Mouse (Mus musculus): ENCODE results near the gene Cd68. TPM values are rescaled to one million over a fixed set of nuclear protein-coding genes. Genes with fewer than 3 reads are reported as not detected.

Gene Cd68
- polyA plus RNA-seq, 1 experiment: 3.7 TPM

DNA sequence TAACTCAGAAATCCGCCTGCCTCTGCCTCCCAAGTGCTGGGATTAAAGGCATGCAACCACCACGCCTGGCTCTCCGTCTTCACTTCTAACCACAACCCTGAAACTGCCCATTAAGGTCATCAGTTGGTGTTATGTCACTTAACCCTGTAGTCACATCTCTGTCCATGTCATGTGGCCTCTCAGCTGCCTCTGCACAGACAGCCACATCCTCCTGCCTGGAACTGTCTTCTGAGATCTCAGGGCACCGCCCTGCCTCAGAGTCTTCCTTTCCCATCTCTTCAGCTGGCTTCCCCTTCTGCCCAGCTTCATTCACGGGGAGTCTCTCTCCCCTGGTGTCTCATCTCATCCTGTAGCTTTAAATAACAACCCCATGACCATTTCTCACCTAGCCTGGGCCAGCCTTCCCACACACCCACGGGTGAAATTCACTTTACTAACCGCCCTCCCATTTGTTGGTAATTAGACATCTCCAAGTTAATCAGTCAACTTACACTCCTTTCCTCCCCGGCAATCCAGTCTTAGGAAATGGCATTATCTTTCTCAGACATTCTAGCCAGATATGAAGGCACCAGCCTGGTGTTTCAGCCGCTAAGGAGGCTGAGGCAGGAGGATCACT is 26.4 kb upstream of the Cd68 start:
- no peak for DNase-seq
- H3K27ac ChIP-seq (ENCODE audit: insufficient read depth, low read length): no peak overlapping the region
- peaks cover 5% of the 10 kb centered on the region; the same call in 1 of the 2 replicates for H3K4me1 ChIP-seq (ENCODE audit: control insufficient read depth, insufficient read depth, low read length)
- no peak overlapping the region for H3K4me3 ChIP-seq (replicated peaks; ENCODE audit: insufficient read depth, low read depth, low read length)
- 82% methylated on average over 9 of the region's 9 CpGs for WGBS
- TF ChIP-seq POLR2A (IDR thresholded peaks at IDR 0.05; ENCODE audit: borderline replicate concordance, insufficient read depth, low read length) (no peak), CTCF (IDR thresholded peaks at IDR 0.05; ENCODE audit: borderline replicate concordance, insufficient read depth, low read depth, low read length) (no peak)
- no peaks in the 10 kb centered on the region for H3K27me3 ChIP-seq (ENCODE audit: control insufficient read depth, insufficient read depth, low read length)

DNA sequence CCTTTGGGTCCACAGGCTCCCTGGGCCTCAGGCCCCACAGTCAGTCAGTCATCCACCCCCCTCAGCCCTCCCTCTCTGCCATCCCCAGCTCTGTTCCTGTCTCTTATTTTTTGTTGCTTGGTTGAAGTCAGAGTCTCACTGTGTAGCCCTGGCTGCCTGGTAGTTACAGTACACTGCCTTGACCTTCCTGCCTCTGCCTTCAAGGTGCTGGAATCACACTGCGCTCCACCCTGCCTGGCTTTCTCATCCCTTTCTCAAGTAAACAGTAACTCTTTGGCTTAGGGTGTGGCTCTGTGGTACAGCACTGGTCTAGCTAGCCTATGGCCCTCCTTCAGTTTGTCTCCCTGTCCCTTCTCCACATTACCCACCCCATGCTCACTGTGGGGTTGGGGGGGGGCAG is 23.9 kb upstream of the Cd68 start:
- H3K27ac ChIP-seq (ENCODE audit: insufficient read depth, low read length): no peak overlapping the region
- H3K4me1 ChIP-seq (ENCODE audit: control insufficient read depth, insufficient read depth, low read length): peaks cover 22% of the 10 kb centered on the region
- 100% methylated on average over 1 of the region's 1 CpGs for WGBS
- TF ChIP-seq CTCF (IDR thresholded peaks at IDR 0.05; ENCODE audit: borderline replicate concordance, insufficient read depth, low read depth, low read length): no peak
- no peaks in the 10 kb centered on the region for H3K27me3 ChIP-seq (ENCODE audit: control insufficient read depth, insufficient read depth, low read length)
- no peak for DNase-seq
- no peak overlapping the region for H3K4me3 ChIP-seq (replicated peaks; ENCODE audit: insufficient read depth, low read depth, low read length)

DNA sequence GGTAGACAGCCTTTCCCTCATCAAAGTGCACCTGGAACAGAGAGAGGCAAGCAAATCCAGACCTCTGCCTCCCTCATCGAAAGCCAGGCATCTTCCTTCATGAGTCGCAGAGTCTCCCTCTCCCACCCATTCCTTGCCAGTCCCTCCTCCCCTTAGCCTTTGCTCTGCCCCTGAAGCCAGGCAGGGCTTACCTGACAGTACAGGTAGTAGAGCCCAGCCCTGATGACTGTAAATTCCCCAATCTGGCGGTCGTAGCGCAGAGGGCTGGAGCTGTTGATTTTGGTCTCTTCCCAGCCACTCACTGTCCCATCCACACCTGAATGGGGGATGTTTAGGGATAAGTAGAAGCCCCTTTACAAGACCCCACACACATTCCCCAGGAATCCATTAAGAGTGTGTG is 21.1 kb upstream of the Cd68 start:
- Histone ChIP-seq H3K27me3 (ENCODE audit: control insufficient read depth, insufficient read depth, low read length) (no peaks in the 10 kb centered on the region), H3K27ac (ENCODE audit: insufficient read depth, low read length) (peak overlapping the region; percentile 26), H3K4me1 (ENCODE audit: control insufficient read depth, insufficient read depth, low read length) (peaks cover 36% of the 10 kb centered on the region), H3K4me3 (replicated peaks; ENCODE audit: insufficient read depth, low read depth, low read length) (no peak overlapping the region)
- DNase-seq: peak in 1 of 2 experiments; percentile 11
- WGBS: 60% methylated on average over 5 of the region's 5 CpGs
- TF ChIP-seq POLR2A (IDR thresholded peaks at IDR 0.05; ENCODE audit: borderline replicate concordance, insufficient read depth, low read length) (no peak), CTCF (IDR thresholded peaks at IDR 0.05; ENCODE audit: borderline replicate concordance, insufficient read depth, low read depth, low read length) (no peak)

DNA sequence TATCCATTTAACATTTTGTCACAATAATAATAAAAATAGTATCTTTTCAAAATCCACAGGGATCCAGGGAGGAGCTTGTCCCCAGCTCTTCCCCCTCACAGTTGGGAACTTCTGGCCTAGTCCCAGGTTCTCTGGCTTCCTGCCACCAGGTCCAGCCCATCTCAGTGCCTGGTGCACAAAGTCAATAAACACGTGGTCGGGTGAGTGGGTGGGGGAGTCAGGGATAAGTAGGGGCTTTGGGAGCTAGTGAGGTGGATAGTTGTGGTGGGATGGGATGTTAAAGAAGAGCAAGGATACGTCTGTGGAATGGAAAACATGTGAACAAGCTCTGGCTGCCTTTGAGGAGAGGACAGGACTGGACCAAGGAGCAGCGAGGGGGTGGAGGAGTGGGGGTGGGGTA is 20.4 kb upstream of the Cd68 start:
- H3K4me3 ChIP-seq (replicated peaks; ENCODE audit: insufficient read depth, low read depth, low read length): no peak overlapping the region
- DNase-seq: peak; percentile 79 to 83

DNA sequence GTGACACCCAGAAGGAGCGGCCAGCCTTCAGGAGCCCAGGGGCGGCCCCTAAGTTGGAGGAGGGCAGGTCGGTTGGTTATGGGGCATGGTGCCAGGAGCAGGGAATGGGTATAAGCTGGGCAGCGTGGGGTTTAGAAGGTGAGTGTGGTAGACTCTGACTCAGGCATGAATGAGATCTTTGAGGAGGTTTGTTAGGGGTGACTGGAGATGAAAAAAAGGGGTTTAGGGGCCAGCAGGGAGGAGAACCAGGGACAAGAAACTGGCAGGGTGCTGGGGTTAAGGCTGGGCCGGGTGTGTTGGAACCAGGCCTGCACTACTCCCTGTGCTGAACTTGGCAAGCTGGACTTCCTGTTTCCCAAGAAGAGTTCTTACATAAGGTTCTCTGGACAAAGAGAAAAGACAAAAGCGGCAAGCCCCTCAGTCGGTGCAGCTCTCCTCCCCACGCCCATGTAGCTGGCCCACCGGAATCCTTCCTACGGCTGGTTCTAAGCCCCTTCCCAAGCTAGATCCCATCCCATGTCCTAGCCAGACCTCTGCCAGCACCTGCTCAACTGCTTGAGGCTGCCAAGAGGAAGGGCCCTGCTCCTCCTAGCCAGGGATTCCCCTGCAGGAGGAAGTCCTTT is 19.7 kb upstream of the Cd68 start, which contains the start of gene Tnfsf13:
Gene Tnfsf13, minus strand, starts transcription at position 259 of the 623 bp plus-strand sequence.
- peak within 1 kb of the TSS; percentile 52 for H3K4me3 ChIP-seq (replicated peaks; ENCODE audit: insufficient read depth, low read depth, low read length)
- DNase-seq: peak; percentile 89 to 92
- peak within 1 kb of the TSS; percentile 100 for H3K27ac ChIP-seq (ENCODE audit: insufficient read depth, low read length)
- WGBS: 5% methylated on average over 10 of the region's 10 CpGs
- H3K4me1 ChIP-seq (ENCODE audit: control insufficient read depth, insufficient read depth, low read length): peaks cover 36% of the 10 kb centered on the region
- H3K27me3 ChIP-seq (ENCODE audit: control insufficient read depth, insufficient read depth, low read length): no peaks in the 10 kb centered on the region
- TF ChIP-seq POLR2A (IDR thresholded peaks at IDR 0.05; ENCODE audit: borderline replicate concordance, insufficient read depth, low read length) (peak; percentile 51; the same call in 1 of the 2 replicates), CTCF (IDR thresholded peaks at IDR 0.05; ENCODE audit: borderline replicate concordance, insufficient read depth, low read depth, low read length) (no peak)

More for the DNA sequence above, 20.4 kb upstream of the Cd68 start:
- TF ChIP-seq CTCF (IDR thresholded peaks at IDR 0.05; ENCODE audit: borderline replicate concordance, insufficient read depth, low read depth, low read length) (no peak), POLR2A (IDR thresholded peaks at IDR 0.05; ENCODE audit: borderline replicate concordance, insufficient read depth, low read length) (no peak)
- 2% methylated on average over 4 of the region's 4 CpGs for WGBS
- H3K27ac ChIP-seq (ENCODE audit: insufficient read depth, low read length): peak overlapping the region; percentile 100; the same call in 1 of the 2 replicates
- H3K4me1 ChIP-seq (ENCODE audit: control insufficient read depth, insufficient read depth, low read length): peaks cover 36% of the 10 kb centered on the region
- H3K27me3 ChIP-seq (ENCODE audit: control insufficient read depth, insufficient read depth, low read length): no peaks in the 10 kb centered on the region

DNA sequence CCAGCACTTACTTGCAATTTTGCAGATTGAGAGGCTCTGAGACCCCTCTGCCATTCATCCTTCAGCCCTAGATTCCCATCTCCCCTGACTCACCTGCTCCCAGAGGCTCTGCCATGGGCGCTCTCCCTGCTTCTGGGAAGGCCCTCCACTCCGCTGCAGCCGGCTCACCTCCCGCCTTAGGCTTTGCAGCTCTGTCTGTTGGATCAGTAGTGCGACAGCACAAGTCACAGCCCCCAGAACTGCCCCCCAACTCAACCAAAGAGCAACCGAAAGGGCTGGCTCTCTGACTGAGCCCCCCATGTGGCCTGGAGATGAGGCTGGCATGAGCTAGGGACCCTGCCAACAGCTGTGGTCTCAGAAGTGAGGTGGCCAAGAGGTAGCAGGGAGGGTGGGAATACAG is 19.0 kb upstream of the Cd68 start:
- Histone ChIP-seq H3K4me1 (ENCODE audit: control insufficient read depth, insufficient read depth, low read length) (peaks cover 36% of the 10 kb centered on the region), H3K27ac (ENCODE audit: insufficient read depth, low read length) (peak overlapping the region; percentile 100), H3K4me3 (replicated peaks; ENCODE audit: insufficient read depth, low read depth, low read length) (no peak overlapping the region), H3K27me3 (ENCODE audit: control insufficient read depth, insufficient read depth, low read length) (no peaks in the 10 kb centered on the region)
- TF ChIP-seq POLR2A (IDR thresholded peaks at IDR 0.05; ENCODE audit: borderline replicate concordance, insufficient read depth, low read length): no peak
- TF ChIP-seq CTCF (IDR thresholded peaks at IDR 0.05; ENCODE audit: borderline replicate concordance, insufficient read depth, low read depth, low read length): no peak
- 48% methylated on average over 6 of the region's 6 CpGs for WGBS
- peak in 1 of 2 experiments; percentile 51 for DNase-seq

DNA sequence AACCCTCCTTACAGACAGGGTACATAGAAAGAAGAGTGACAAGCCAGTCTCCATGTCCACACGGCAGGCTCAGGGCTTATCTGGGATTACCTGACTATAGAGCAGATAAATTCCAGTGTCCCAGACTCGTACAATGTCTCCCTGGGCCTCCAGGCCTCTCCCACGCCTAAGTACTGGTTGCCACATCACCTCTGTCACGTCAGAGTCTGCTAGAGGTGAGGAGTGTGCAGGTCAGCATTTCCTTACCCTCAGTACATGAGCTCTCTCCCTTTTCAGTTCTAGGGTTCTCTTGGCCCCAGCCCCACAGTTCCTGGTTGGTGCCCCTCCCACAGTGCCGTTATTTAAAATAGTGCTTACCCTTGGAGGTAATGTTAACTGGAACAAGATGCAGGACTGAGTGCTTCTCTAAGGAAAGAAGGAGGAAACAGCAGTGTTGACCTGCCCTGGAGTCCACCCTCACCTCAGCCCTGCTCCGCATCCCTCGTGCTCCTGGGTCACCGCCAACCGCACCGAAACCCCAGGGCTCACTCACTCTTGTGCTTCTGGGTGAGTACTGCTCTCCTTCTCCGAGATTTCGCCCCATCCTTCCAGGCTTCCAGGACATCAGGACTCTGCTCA is 18.3 kb upstream of the Cd68 start:
- Histone ChIP-seq H3K27ac (ENCODE audit: insufficient read depth, low read length) (peak overlapping the region; percentile 12; the same call in 1 of the 2 replicates), H3K4me3 (replicated peaks; ENCODE audit: insufficient read depth, low read depth, low read length) (no peak overlapping the region), H3K4me1 (ENCODE audit: control insufficient read depth, insufficient read depth, low read length) (peaks cover 36% of the 10 kb centered on the region), H3K27me3 (ENCODE audit: control insufficient read depth, insufficient read depth, low read length) (no peaks in the 10 kb centered on the region)
- peak in 1 of 2 experiments; percentile 46 for DNase-seq
- 62% methylated on average over 12 of the region's 12 CpGs for WGBS
- no peak for TF ChIP-seq POLR2A (IDR thresholded peaks at IDR 0.05; ENCODE audit: borderline replicate concordance, insufficient read depth, low read length)
- TF ChIP-seq CTCF (IDR thresholded peaks at IDR 0.05; ENCODE audit: borderline replicate concordance, insufficient read depth, low read depth, low read length): no peak

Data from cerebellum, adult 2 months (tissue).